Mouse (Mus musculus) layer of hippocampus, postnatal 10 days (tissue): Measurements from ENCODE around the gene Vmo1. TPM values are rescaled to one million over a fixed set of nuclear protein-coding genes. Genes with fewer than 3 reads are reported as not detected.
"Not testable (repeated sequence)": the region's sequence is repeated elsewhere in the genome, so short reads cannot be mapped to it uniquely, and the experiment has no call there.

Experiments used
- DNase-seq, 2 experiments: peaks; one replicate each; pipeline ENCODE4 v3.0.0; 2021; ENCODE audit warnings: low spot score in 2 of 2
- long read RNA-seq: library from polyadenylated mRNA; stranded (forward); transcript quantifications from one replicate; pipeline ENCODE4 v2.0.0, GENCODE M21; 2023
- total RNA-seq, 2 experiments: library from RNA; stranded (reverse); gene quantifications; 2 replicates each; pipeline ENCODE4 v1.2.3; 2021

Gene Vmo1
- total RNA-seq = not detected
- long read RNA-seq = 0 reads

DNA sequence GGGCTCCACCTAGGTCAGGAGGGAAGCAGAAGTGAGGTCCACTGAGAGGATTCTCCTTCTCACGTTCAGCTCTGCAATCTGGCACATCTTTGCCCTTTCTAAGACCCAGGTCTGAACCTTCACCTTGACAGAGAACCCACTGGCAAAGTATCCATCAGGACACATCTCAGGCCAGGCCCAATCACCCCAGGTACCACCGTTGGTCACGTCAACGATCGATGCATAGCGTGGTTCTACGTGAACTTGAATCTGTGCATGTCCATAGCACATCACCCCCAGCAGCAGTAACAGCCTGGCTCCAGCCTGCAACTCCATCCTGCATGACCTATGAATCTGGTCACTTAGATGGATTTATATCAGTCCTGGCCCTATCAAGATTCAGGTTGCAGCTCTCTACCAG lies at the start of gene Vmo1:
TSS of gene Vmo1 (minus strand) at position 329 of the 400 bp plus-strand sequence.
- no peak for DNase-seq

GRCm38 (mm10) chr11:70563470-70564275 lies 49.3 kb upstream of the Vmo1 start:
- peak; percentile 28 to 36 for DNase-seq

DNA sequence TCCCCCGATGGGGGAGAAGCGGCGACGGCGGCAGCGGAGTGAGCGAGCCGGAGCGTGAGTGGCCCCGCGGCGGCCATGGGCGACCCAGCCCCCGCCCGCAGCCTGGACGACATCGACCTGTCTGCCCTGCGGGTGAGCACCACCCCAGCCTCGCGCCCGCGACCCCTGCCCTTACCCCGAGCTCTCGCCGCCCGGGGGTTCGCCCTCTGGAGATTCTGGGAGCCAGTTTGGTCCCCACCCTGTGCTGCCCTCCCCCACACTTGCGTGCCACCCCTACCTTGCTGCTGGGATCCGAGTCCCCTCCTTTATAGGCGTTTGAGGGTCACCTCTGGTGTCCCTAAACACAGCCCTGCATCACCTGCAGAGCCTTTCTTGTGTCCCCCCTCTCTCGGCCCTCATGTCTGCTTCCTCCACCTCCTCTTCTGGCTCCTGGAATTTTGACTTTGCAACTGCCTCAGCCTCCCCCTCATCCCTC lies 48.6 kb upstream of the Vmo1 start:
- no peak for DNase-seq

DNA sequence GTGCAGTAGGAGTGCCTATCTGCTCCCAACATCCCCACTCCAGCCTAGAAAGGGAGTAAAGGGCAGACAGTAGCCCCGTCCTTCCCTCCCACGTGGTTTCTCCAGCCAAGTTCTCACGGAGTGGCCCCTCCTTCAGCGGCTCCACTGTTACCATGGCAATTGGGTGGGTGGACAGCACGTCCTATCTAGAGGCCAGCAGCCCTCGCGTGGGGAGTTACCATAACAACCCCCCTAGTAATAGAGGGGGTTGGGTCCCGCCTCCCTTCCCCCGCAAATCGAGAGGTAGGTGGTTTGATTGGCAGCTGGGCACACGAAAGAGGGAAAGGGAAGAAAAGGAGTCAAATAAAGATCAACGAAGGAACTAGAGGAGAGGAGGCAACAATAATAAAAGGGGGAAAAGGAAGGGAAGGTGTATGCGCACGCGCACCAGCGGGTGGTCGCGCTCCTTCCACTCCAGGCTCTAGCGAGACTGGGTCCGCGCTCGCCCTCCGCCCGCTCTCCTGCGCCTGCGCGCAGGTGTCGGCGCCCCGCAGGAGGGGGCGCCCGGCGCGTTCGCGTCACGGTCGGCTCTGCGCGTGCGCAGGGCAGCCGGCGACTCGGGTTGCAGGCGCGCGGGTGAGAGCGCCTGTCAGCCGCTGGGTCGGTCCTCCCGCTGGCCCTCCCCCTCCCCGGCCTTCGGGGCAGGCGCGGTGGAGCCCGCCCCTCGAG lies 48.0 kb upstream of the Vmo1 start, which contains the start of gene Mink1:
TSS of gene Mink1 (plus strand) at position 595 of the 708 bp plus-strand sequence.
- DNase-seq = peak; percentile 87 to 92

- DNase-seq = no peak
These were observed 47.5 kb upstream of the Vmo1 start for GRCm38 (mm10) chr11:70561937-70562286.

GRCm38 (mm10) chr11:70557545-70557944 lies 43.1 kb upstream of the Vmo1 start:
- no peak for DNase-seq

- DNase-seq = no peak
These were observed 39.5 kb upstream of the Vmo1 start for GRCm38 (mm10) chr11:70553940-70554339.

- no peak for DNase-seq
These were observed 37.1 kb upstream of the Vmo1 start for GRCm38 (mm10) chr11:70551526-70551925.

DNA sequence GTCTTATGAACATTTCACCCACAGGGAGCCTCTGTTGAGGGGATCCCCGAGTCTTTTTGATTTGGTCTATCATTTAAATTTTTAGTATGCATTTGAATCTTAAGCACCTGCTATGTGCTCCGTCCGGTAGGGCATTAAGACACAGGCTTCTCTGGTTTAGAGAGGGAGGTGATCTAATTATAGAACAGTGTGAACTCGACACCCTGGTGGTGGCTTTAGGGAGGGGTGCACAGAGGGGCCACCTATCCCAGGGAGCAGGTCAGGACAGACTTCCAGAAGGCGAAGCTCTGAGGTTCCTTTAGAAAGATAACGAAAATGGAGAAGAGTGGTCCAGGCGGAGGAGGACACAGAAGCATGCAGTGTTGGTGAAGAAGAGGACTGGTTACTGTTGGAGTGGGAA lies 30.1 kb upstream of the Vmo1 start:
- DNase-seq = no peak

- peak; percentile 48 to 52 for DNase-seq
These were observed 27.0 kb upstream of the Vmo1 start for GRCm38 (mm10) chr11:70541415-70541814.

DNA sequence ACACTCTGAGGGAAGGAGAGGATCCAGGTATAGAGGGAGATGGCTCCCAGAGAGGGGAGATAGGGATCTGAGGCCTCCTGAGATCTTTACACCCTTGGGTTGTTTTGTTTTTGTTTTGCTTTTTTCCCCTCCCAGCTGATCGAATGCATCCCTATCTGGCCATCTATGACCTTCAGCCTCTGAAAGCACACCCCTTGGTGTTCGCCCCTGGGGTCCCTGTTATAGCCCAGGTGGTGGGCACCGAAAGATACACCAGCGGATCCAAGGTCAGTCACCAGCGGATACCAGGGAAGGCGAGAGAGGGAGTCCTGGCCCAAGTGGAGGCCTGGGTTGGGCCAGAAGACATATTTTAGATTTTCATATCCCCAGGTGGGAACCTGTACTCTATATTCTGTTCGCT lies 26.5 kb upstream of the Vmo1 start:
- DNase-seq = no peak

DNA sequence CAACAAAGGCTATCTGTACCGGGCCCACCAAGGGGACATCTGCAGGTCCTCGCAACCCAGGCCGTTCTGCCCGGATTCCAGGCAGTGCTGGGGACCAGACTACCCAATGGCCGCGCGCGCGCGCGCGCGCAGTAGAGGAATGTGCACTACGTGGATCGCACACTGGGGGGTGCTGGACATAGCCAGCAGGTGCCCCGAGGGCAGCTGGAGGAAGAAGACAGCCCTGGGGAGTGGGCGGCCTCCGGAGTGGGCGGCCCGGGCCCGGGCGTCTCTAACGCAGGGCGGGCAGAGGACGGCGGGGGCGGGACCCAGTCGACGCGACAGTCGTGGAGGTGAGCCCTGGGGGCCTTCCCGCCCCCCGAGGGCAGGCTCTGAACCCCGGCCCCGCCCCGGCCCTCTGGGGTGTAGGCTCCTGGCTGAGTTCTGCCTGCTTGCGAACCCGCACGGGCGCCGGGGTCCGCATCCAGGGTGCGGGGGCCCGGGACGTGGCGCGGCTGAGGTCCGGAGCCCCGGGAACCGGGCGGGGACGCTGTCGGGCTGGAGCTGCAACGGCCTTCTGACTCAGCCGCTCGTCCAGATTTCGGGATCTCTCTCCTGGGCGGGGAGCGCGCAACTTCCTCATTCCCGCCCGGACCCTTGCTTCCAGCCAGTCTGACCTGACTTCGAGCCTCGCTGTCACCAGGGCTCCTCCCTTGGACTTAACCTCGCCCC lies 25.6 kb upstream of the Vmo1 start, which contains the start of gene Pld2:
TSS of gene Pld2 (plus strand) at position 188 of the 711 bp plus-strand sequence.
- peak; percentile 81 to 85 for DNase-seq

- no peak for DNase-seq
These were observed 25.0 kb upstream of the Vmo1 start for GRCm38 (mm10) chr11:70539423-70539822.

DNA sequence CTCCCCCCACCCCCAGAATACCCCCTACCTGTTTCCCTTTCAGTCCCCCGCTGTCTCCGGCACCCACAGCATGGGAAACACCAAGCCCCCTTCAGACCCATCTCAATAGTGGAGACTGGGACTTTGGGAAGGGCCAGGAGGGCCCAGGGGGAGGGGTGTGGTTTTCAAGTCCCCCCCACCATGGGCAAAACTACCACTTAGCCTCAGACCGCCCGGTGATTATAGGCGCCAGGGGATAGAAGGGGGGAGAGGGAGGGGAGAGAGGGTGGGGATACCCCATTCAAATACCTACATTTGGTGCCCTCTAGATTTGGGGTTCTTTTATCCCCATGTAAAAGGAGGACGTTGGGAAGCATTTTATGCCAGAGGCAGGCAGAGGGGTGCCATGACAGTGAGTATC lies 18.4 kb upstream of the Vmo1 start, which contains the start of gene Gm40193:
TSS of gene Gm40193 (minus strand) at position 101 of the 400 bp plus-strand sequence.
- DNase-seq = no peak

DNA sequence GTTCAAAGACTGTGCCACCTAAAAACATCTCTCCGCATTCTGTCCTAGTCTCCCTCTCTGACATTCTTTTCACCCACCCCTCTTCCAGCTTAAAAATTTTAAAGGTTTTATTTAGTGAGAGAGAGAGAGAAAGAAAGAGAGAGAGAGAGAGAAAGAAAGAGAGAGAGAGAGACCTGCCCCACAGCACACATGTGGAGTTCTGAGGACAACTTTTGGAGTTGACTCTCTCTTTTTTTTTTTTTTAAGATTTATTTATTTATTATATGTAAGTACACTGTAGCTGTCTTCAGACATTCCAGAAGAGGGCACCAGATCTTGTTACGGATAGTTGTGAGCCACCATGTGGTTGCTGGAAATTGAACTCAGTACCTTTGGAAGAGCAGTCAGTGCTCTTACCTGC lies 16.6 kb upstream of the Vmo1 start:
- DNase-seq = not testable (repeated sequence)

GRCm38 (mm10) chr11:70528610-70529009 lies 14.2 kb upstream of the Vmo1 start:
- no peak for DNase-seq

- no peak for DNase-seq
These were observed 11.8 kb upstream of the Vmo1 start for GRCm38 (mm10) chr11:70526211-70526610.

- DNase-seq = no peak
These were observed 11.3 kb upstream of the Vmo1 start for GRCm38 (mm10) chr11:70525726-70526125.

DNA sequence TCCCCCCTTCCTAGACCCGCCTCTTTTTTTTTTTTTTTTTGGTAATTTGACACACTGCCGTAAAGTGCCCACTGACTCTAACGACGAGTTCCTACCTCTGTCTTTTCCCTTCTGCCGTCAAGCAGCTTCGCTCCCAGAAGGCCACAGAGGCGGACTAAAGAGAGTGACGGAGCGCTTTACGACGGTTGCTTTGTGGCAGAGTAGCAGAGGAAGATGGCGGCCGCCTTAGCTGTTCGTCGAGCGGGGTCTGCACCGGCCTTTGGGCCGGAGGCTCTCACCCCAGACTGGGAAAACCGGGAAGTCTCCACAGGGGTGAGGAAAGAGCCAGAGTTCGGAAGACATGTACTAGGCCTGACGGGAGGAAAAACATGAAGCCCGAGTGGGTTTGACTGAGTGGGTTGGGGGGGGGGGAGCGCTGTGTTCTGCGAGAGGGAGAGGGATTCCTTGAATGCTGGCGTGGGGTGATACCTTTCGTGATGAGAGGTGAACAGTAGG lies 10.8 kb upstream of the Vmo1 start, which contains the start of gene Psmb6:
TSS of gene Psmb6 (plus strand) at position 184 of the 495 bp plus-strand sequence.
- peak; percentile 90 to 91 for DNase-seq

DNA sequence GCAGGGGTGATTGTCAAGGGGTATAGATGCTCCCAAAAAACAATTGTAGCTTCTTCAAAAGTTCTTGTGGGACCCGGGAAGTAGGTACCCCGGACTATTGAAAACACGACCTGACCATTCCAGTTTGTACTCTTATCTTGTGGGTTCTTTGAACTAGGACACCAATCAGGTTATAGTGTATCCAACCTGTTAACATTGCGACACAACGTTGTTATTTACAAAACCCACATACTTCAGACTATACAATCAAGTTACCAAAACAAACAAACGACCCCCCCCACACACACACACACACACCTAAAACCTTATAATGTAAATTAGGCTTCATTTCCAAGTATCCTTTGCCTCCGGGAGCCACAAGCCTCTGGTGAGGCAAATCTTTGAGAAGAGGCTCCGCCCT lies 10.4 kb upstream of the Vmo1 start:
- DNase-seq = no peak

DNA sequence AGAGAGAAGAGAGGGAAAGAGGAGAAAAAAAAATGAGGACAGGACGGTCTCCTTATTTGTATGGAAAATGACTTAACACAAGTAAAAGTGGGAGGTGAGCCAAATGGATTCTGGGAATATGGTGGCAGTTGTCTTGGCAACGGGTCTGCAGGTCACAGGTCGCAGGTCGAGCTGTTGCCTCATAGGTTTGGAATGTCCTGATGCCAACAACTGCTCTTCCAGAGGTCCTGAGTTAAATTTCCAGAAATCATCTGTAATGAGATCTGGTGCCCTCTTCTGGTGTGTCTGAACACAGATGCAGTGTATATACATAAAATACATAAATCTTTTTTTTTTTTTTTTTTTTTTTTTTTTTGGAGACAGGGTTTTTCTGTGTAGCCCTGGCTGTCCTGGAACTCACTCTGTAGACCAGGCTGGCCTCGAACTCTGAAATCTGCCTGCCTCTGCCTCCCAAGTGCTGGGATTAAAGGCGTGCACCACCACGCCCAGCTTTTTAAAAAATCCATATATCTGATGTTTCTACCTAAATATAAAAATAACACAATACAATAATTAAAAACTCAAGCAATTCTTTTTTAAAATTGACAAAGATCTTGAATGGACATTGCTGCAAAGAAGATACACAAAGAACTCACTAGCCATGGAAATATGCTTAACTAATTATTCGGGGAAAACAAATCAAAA lies 9.0 kb upstream of the Vmo1 start:
- not testable (repeated sequence) for DNase-seq
